Mouse (Mus musculus): ENCODE measurements around the gene Sptan1.
"Not testable (repeated sequence)": the region's sequence is repeated elsewhere in the genome, so short reads cannot be mapped to it uniquely, and the experiment has no call there.

Sptan1 gene

DNA sequence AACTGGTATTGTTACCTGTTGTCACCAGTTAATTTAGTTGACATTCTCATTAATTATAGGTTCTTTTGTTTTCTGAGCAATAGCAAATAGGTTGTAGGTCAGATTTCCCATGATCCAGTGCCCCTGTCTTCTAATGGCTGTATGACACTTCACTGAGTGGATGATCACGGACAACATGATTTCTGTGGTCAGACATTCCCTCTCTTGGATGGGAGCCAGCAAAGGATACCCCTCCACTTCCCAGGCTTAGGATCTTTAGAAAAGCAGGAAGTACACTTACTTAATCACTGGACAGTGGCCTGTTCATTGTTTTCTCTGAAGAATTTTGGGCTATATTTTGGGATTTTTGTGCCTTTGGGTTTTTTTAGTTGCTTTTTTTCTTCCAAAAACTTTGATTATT, 43.7 kb downstream of the Sptan1 start:
- DNase-seq (ENCODE audit: low spot score in 2 of 2) = no peak

DNA sequence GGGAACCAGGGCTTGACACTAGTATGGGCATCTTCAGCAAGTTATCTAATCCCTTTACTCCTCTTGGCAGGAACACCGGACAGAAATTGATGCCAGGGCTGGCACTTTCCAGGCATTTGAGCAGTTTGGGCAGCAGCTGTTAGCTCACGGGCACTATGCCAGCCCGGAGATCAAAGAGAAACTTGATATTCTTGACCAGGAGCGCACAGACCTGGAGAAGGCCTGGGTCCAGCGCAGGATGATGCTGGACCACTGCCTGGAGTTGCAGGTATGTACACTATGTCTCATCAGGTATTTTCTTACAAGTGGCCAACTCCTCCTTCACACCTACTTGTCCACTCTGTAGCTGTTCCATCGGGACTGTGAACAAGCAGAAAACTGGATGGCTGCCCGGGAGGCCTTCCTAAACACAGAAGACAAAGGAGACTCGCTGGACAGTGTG, 45.5 kb downstream of the Sptan1 start:
- DNase-seq (ENCODE audit: low spot score in 2 of 2) = no peak

DNA sequence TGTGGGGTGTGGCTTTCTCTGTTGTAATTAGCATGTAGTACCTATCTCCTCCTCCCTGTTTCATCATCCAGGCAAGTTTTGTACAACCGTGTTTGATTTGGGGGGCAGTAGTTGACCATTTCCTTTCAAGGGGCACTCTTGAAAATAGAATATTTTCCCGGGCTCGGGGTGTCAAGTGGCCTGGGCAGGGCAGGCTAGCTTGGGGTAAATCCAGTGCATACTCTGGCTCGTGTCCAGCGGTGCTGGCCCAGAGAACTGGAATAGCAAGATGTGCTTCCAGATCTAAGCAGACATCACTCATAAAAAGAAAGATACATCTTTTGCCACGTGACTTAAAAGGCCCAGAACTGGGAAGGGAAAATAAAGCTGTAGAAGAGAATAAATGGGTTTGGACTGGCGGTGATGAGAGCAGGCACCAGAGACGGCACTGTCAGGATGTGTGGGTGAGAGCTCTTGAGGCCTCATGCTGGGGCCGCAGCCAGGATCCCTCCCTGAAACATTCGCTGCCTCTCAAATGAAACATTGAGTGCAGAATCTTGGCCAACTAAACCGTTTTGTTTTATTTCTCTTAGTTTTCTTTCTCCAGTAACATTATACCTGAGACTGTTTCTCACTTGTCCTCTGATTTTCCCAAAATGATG, 49.1 kb downstream of the Sptan1 start:
- no peak for DNase-seq (ENCODE audit: low spot score in 2 of 2)

DNA sequence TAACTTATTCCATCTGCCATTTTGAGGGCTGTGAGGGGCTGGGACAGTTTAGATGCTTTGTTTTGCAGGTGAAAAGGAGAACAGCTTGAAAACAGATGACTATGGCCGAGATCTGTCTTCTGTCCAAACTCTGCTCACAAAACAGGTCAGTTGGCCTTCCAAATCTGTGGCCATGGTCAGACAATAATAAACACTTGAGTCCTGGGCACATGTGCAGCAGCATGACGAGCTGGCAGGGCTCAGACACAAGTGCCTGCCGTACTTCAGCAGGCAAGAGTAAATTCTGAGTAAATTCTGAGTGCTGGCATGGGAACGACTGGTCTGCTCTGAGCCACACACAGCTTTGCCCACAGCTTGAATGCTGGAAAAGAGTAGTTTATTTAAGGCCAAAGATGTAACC, 60.1 kb downstream of the Sptan1 start:
- DNase-seq (ENCODE audit: low spot score in 2 of 2) = no peak

DNA sequence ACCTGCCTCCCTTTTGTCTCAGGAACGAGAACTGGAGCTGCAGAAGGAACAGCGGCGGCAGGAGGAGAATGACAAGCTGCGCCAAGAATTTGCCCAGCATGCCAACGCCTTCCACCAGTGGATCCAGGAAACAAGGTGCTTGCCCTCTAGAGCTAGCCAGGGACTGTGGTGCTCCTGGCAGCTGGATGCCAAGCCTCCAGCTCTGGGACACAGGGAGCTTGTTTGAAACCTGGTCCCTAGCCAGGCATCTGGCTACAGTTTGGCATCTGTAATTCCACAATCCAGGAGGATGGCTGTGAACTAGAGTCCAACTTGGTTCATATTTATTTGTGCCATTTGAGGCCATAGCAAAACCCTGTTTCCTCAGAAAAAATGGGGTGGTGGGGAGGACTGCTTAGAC, 61.6 kb downstream of the Sptan1 start:
- DNase-seq (ENCODE audit: low spot score in 2 of 2) = no peak

DNA sequence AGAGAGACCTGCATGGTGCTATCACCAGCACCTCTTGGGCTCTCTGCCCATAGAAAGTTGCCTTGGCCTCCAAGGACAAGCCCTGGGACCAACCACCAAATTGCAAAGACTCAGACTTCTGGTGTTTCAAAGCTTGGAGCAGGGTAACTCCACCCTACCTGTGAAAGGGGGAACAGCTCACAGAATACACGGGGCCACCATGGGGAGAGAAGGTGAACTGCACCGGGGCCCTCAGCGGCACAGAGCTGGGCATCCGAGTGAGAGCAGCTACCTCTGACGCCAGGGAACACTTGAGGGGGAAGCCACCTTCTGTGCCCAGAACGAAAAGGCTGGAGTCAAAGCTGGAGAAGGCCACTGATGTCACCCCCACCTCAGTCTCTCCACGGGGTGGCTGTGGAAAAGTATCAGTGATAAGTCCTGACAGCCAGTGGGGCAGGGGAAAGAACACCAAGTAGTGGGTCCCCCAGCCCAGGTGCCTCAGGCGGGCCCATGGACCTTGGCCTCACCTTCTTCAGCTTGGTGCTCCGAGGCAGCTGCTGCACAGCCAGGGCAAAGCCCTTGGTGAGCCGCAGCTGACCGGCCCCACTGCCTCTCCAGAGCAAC, 67.0 kb downstream of the Sptan1 start:
- DNase-seq (ENCODE audit: low spot score in 2 of 2) = no peak

DNA sequence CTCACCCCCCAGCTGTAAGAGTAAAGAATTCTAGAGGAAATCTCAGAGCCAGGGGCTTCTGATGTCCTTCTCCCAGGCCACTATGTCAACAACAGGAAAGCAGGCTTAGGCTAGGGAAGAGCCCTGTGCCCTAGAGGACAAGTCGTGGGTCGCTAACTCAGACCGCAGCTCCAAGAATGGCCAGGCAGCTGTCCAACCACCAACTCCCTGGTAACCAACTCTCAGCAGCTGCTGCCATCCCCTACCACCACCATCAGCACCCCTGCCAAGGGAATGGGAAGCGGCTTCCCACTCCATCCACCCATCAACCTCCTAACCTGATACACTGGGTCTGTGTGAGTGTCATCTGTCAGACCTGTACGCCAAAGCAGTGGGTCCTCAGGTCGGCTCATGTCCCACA, 67.6 kb downstream of the Sptan1 start:
- no peak for DNase-seq (ENCODE audit: low spot score in 2 of 2)

DNA sequence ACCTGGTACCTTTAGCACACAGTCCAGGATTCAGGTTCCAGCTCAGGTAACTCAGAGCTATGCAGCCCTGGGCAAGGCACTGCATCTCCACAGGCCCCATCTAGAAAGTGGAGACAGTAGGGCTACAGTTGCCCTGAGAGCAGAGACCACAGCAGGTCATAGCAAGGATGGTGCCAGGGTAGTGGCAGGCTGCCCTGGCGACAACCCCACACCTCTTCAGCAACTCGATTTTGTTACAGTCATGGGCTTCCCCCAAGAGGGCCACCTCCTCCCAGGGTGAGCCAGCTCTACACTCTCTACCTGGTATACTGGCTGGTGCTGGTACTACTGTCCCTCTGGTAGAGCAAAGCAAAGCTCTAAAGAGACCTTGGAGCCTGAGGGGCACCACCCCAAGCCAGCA, 72.4 kb downstream of the Sptan1 start:
- DNase-seq (ENCODE audit: low spot score in 2 of 2) = no peak

DNA sequence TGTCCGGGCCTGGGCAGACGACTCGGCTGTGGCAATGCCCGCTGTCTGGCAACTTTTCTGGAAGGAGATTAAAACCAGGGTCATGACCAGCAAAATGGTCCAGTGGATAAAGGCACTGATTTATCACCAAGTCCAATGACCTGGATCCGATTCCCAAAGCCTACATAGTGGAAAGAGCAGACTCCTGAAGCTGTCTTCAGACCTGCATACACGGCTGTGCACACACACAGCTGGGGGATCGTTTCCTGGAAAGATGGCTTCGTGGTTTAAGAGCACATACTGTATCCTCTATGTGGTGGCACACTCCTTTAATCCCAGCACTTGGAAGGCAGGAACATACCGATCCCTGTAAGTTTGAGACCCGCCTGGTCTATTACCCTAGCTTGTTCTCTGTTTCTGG, 73.0 kb downstream of the Sptan1 start:
- no peak for DNase-seq (ENCODE audit: low spot score in 2 of 2)

DNA sequence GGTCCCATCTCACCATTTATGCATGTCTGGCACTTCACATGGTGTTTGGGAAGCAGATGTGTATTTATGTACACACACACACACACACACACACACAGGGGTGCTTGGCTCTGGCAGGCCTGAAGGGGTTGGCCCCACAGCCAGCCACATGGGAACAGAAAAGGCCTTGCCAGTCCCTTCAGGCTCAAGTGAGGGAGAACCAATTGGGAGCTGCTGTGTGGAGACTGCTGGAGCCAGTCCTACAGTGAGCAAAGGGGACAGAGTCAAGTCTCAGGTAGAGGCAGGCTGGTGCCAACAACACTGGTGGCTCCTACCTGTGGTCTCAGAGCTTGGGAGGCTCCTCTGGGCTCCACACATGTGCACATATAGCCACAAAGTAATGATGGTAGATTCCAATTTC, 74.3 kb downstream of the Sptan1 start:
- no peak for DNase-seq (ENCODE audit: low spot score in 2 of 2)

DNA sequence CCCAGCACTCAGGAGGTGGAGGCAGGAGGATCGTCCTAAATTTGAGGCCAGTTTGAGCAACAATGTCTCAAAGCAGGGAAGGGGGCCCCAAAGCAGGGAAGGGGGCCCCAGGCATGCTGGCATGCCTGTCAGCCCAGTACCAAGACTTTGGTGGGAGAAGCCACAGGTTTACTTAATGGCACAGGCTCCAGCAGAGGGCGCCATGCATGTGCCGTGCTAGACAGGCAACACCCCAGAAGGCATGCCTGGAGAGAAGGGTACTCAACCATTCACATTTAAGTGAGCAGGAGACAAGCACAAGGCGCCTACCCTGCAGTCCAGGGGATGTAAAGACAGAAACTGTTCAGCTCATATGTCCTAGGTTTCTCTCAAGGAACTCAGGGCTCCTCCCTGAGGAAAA, 77.1 kb downstream of the Sptan1 start:
- peak; percentile 50 to 72 for DNase-seq (ENCODE audit: low spot score in 2 of 2)

DNA sequence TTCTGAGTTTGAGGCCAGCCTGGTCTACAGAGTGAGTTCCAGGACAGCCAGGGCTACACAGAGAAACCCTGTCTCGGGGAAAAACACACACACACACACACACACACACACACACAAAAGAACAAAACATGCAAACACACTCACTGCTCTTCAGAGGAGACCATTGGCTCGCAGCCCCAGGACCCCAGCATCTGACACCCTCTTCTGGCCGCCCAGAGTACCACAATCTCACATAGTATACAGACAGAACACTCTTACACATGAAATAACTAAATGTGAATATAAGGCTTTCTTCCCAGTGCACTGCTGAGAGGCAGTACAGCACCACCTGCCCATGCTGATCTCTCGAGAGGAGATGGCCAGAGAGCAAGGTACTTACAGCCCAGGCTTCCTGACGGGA, 79.2 kb downstream of the Sptan1 start:
- DNase-seq (ENCODE audit: low spot score in 2 of 2) = no peak

DNA sequence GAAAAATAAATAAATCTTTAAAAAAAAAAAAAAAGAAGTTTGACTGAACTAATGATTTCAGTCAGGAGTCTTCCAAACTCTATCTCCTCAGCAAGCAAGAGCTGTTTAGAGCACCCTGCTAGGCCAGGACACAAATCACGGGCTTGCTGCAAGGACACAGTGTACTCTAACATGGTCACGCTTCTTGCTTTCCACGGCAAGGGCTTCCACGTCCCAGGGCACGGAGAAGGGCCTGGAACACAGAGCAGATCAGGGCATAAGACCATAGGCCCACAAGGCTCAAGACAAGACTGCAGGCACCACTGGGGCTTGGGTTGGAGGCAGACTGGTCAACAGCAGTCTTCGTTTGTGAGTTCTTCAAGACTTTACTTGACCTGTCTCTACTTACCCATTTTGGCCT, 81.8 kb downstream of the Sptan1 start:
- DNase-seq (ENCODE audit: low spot score in 2 of 2) = no peak

DNA sequence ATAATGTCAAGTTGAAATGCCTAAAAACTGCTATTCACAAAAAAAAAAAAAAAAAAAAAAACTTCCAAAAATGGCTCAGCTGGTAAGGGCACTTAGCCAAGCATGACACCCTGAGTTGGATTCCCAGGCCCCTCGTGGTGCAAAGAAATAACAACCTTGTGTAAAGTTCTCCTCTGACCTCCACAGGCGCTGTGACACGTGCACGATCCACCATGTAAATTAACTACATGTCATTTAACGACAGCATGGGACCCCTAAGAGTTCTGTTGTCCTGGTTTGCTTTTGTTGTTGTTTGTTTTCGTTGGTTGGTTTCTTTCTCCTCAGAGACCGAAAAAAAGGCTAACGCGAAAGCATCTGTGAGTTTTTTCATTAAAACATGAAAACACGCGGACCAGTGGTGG, 82.7 kb downstream of the Sptan1 start:
- no peak for DNase-seq (ENCODE audit: low spot score in 2 of 2)

DNA sequence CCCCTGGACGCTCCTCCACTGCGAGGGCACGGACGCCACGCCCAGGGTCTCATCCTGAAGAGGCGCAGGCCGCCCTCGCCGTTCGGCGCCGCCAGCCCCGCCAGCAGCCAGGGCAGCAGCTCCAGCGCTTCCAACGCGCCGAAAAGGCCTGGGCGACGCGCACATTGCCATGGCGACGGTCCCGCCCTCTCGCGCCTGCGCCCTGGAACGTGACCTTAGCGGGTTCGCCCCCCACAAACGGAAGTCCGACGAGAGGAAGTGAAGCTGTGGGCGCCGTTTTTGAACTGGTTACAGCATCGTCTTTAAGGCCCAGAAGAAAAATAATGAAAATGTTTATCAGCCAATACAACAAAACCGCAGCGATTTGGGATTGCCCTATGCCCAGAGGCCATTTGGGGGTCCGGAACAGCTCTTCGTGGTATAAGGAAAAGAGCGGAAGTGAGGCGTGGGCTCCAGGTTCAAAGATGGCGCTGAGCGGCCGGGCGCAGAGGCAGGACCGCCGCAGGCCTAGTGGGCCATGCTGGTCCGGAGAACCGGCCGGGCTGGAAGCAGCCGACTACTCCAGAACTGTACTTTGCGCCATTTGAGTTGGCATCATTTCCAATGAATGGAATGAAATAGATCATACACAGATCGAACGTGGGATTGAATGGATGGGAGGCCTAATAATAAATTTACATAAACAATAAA, 83.5 kb downstream of the Sptan1 start, which contains the start of gene Wdr34:
Wdr34 (minus strand) TSS at position 183 of the 690 bp plus-strand sequence.
- peak; percentile 96 to 98 for DNase-seq (ENCODE audit: low spot score in 2 of 2)

DNA sequence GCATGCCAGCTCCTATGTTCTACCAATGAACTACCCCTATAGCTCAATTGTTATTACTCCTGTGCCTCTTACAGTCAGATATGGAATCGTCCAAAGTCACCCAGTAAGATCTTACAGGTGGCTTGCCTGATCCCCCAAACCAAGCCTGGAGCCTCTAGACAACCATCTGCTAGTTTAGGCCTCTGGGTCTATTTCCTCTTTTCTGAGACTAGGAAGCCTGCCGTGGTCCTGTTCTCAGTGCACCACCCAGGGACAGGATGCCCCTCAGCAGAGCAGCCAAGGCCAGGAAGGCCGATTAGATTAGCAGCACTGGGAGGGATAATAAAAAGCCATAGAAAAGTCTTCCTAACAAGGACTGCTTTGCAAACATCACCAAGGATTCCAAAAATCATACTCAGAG, 84.5 kb downstream of the Sptan1 start:
- no peak for DNase-seq (ENCODE audit: low spot score in 2 of 2)

DNA sequence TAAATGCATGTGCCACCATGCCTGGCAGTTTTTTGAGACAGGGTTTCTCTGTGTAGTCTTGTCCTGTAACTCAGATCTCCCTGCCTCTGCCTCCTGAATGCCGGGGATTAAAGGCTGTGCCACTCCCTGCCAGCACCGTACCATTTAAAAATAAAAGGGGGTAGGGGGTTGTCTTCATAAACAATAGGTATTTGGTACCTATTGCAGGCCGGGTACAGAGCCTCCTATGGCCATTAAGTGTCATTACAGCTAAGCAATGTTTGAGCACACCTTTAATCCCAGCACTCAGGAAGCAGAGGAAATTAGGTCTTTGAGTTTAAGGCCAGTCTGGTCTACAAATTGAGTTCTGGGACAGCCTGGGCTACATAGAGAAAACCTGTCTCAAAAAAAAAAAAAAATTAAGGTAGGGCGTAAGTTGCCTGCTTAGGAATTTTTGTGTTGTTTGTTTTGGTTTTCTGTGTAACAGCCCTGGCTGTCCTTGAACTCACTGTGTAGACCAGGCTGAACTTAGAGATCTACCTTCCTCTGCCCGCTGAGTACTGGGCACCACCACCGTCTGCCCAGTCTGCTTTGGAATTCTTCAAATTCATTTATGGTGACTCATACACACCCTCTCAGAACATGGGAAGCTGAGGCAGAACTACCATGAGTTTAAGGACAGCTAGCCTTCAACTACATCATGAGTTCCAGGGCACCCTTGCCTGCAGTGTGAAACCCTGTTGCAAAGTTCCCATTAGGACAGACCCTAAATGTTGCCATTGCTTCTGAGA, 86.8 kb downstream of the Sptan1 start:
- no peak for DNase-seq (ENCODE audit: low spot score in 2 of 2)

DNA sequence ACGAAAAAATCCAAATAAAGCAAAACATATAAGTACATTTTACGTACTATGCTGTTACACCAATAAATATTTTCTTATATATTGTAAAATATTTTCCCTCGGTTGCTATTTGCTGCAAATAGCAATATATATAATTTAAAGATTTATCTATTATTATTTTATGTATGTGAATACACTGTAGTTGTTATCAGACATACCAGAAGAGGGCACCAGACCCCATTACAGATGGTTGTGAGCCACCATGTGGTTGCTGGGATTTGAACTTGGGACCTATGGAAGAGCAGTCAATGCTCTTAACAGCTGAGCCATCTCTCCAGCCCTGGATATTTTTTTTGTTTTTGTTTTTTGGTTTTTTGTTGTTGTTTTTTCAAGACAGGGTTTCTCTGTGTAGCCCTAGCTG, 90.0 kb downstream of the Sptan1 start:
- DNase-seq (ENCODE audit: low spot score in 2 of 2) = not testable (repeated sequence)

DNA sequence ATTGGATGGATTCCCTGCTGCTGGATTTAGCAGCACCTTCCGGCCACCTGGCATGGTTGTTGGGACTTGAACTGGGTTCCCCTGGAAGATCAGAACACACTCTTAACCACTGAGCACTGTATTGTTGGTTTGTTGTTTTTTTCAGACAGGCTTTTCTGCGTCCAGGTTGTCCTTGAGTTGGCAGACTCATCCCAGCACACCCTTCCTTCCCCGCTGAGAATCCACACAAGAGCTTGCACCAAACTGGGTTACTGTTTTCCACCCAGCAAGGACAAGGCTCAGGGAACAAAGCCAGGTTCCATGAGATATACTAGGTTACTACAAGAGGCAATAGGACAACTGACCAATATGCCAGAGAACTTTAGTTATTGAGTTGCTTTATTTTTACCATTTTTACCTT, 91.4 kb downstream of the Sptan1 start:
- DNase-seq (ENCODE audit: low spot score in 2 of 2) = no peak

DNA sequence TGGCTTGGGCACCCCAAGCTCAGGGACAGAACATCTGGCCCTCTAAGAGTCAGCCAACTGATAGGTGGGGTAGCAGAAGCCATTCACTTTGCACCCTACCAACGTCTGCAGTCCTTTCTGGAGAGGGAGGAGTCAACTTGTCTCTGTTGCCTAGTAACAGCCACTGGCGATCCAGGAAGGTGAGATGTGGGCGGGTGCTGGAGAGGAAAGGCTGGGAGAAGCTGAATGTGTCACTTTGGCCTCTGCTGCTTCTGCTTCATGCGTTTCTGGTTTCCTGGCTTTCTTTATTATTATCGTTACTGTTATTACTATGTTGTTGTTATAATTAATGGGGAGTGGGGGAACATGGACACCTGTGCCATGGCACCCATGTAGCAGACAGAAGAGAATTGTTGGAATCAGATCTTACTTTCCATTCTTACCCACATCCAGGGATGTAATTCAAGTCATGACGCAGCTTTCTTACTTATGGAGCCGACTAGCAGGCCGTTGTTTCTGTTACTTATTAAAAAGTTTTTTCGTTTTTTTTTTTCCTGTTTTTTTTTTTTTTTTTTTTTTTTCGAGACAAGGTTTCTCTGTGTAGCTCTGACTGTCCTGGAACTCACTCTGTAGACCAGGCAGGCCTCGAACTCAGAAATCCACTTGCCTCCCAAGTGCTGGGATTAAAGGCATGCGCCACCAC, 92.0 kb downstream of the Sptan1 start, which contains the start of gene Set:
Set (plus strand) TSS at position 156 of the 682 bp plus-strand sequence.
- no peak for DNase-seq (ENCODE audit: low spot score in 2 of 2)

DNA sequence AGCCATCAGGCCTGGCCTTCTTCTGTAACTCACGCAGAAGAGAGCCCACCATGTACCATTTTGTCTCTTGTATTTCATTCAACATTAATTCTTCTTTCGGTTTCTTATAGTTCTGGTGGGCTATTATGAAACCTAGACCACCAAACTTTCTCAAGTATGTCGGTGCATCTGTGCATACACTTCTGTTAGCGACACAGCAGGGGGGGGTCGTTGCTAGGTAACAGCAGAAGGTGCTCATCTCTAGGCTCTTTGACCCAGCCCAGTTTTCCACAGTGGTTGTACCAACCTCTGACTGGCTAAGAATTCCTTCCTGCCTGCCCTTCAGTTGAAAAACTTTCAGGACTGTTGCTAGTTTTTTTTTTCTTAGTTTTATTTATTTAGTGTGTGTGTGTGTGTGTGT, 93.1 kb downstream of the Sptan1 start:
- DNase-seq (ENCODE audit: low spot score in 2 of 2) = no peak

All from urinary bladder, adult 18-20 months (tissue).